Mouse (Mus musculus) right cerebral cortex, postnatal 36 days (tissue): Measurements from ENCODE around the gene Anks4b.

ENCODE experiments used
- DNase-seq, 2 experiments: peaks; one replicate each; pipeline ENCODE4 v3.0.0; 2022; ENCODE audit warnings: low spot score in 2 of 2, mixed read lengths in 1 of 2

Anks4b gene

GRCm38 (mm10) chr7:120188946-120189345, 15.3 kb downstream of the Anks4b start:
- no peak for DNase-seq

GRCm38 (mm10) chr7:120189369-120190149, 15.9 kb downstream of the Anks4b start:
- no peak for DNase-seq

GRCm38 (mm10) chr7:120190150-120190665, 16.6 kb downstream of the Anks4b start:
- DNase-seq, result no peak

GRCm38 (mm10) chr7:120192207-120192606, 18.5 kb downstream of the Anks4b start:
- DNase-seq, result no peak

GRCm38 (mm10) chr7:120192816-120193215, 19.2 kb downstream of the Anks4b start:
- no peak for DNase-seq

GRCm38 (mm10) chr7:120195207-120195606, 21.5 kb downstream of the Anks4b start:
- DNase-seq, result no peak

GRCm38 (mm10) chr7:120201231-120201744, 27.6 kb downstream of the Anks4b start:
- DNase-seq, result no peak

- peak in 1 of 2 experiments; percentile 27 for DNase-seq
Measured at GRCm38 (mm10) chr7:120201771-120202170, 28.1 kb downstream of the Anks4b start, which contains the start of gene Crym. TSS of gene Crym (minus strand) at chr7:120202111.

- peak; percentile 71 to 83 for DNase-seq
Measured at GRCm38 (mm10) chr7:120203789-120204188, 30.1 kb downstream of the Anks4b start, which contains the start of gene Abca14. TSS of gene Abca14 (plus strand) at chr7:120203961.

GRCm38 (mm10) chr7:120205989-120206388, 32.3 kb downstream of the Anks4b start:
- DNase-seq, result no peak

GRCm38 (mm10) chr7:120228541-120228940, 54.9 kb downstream of the Anks4b start:
- DNase-seq, result peak in 1 of 2 experiments; percentile 38
